Mouse (Mus musculus): ENCODE measurements around the gene Dnajc22.

GRCm38 (mm10) chr15:99089069-99089468 lies 3.9 kb upstream of the Dnajc22 start:
- TF ChIP-seq CTCF (IDR thresholded peaks at IDR 0.05; ENCODE audit: control insufficient read depth, insufficient read depth, low read length) (no peak), POLR2A (IDR thresholded peaks at IDR 0.05; ENCODE audit: borderline replicate concordance, control insufficient read depth, low read depth, low read length) (no peak)

Data from bone marrow, adult 2 months (tissue).